Mouse (Mus musculus) liver, adult 2 months (tissue): Measurements from ENCODE around the gene Tpx2.

Experiments used
- CTCF ChIP-seq: fragments of 200-500 bp; IDR thresholded peaks from 2 replicates; pipeline ENCODE4 v1.5.1; 2011; ENCODE audit warnings: low read depth, low read length, control low read depth
- POLR2A ChIP-seq: fragments of 200-500 bp; IDR thresholded peaks from 2 replicates; pipeline ENCODE4 v1.6.1; 2011; ENCODE audit warnings: low read length, control low read depth; ENCODE audit not compliant: insufficient read depth; ENCODE audit errors: extremely low read depth

DNA sequence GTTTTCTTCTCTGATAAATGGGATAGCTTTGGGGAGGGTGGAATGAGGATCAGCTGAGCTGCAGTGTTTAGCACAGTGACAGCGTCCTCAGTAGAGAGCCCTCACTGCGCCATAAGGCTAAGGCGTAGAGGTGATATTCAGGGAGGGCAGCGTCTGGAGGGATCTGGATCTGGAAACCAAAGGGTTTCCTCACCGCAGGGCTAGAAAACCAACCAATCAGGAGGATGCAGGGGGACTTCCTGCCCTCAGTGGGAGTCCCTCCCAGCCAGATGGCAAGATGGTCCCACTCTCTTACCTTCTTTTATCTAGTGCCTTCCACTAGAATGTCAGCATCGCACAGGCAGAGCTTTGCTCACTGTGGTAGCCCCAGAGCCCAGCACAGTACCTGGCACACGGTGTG, 94.0 kb downstream of the Tpx2 start:
- TF ChIP-seq CTCF (no peak), POLR2A (no peak)
